Mouse (Mus musculus) central nervous system, embryonic 18 days (tissue): ENCODE measurements around the gene Echdc3. TPM values are rescaled to one million over a fixed set of nuclear protein-coding genes. Genes with fewer than 3 reads are reported as not detected.

Experiments
- polyA plus RNA-seq: library from polyadenylated mRNA; depleted of rRNA; stranded (reverse); fragments of >200 nt; gene quantifications from 2 replicates; pipeline ENCODE4 v1.2.3, GENCODE M21; 2012; rRNA removed

The Echdc3 gene
- polyA plus RNA-seq = 0.73 and 1.2 TPM in 2 replicates

DNA sequence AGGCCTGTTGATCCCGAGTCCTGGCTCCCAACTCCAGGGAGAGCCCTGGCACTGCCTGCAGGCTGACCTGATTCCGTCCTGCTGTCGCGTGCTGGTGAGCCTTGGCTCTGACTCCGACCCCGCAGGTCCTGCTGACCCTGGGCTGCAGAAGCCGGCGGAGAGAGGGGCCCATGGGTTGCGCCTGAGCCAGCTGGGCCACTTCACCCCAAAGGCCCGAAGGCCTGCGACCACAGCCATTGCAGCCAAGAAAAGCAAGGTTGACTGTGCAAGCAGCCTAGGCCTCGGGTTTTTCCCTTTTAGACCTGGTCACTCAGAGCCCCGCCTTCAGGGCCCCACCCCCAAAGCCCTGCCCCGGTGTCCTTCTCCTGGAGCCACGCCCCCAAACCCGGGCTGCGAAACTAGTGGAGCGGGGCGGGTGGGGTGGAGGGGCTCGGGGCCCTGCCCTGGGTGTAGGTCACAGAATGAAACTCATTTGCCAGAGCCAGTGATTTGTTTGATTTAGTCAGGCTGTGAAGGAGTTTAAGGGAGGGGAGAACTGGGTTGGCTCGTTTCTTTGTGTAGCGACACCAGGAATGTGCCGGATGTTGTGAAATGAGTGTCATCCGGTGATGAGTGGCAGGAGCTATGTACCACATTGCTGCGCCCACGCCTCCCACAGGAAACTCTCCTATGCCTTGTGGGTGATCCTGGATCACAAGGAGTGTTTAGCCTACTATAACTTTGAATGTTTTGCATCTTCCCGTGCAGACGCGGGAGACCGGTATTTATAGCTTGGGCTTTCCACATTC is at the start of gene Echdc3:
Echdc3 (minus strand) TSS at position 310 of the 788 bp plus-strand sequence.

Other genes starting within 250 kb of the Echdc3 start
- 2.9 and 3.3 TPM in 2 replicates for gene Proser2, start 82.8 kb downstream of the Echdc3 start, polyA plus RNA-seq
- 11.9 and 12.6 TPM in 2 replicates for gene Usp6nl, start 109.6 kb upstream of the Echdc3 start, polyA plus RNA-seq